Mouse (Mus musculus) lung, adult 2 months (tissue): ENCODE results near the gene Psmb7.

ENCODE experiments used
- CTCF ChIP-seq: fragments of 200-500 bp; IDR thresholded peaks from 2 replicates; pipeline ENCODE4 v1.5.1; 2011; ENCODE audit warnings: mild to moderate bottlenecking, low read length, control low read depth; ENCODE audit not compliant: insufficient read depth
- POLR2A ChIP-seq: fragments of 200-500 bp; IDR thresholded peaks from 2 replicates; pipeline ENCODE4 v1.6.1; 2011; ENCODE audit warnings: low read depth, mild to moderate bottlenecking, control low read depth, low read length, borderline replicate concordance; ENCODE audit errors: extremely low read depth

DNA sequence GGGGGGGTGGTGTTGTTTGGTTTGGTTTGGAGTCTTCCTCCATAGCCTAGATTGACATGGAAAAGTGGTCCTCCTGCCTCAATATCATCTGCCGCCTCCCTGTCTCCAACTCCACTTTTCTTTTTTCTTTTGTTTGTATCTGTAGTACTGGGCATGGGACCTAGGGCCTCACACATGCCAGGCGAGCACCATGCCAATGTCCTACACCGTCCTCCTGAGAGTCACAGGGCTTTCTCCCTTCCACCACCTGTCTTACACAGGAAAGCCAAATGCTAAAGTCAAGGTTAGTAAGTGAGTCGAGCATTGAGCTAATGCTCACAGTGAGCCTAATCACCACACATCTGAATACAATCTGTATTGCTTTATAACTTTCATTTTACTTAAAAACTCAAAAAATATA is 24.1 kb downstream of the Psmb7 start:
- TF ChIP-seq CTCF (no peak), POLR2A (no peak)
